Mouse (Mus musculus) brain, embryonic 14.5 days (tissue): ENCODE data around the gene Tekt3. TPM values are rescaled to one million over a fixed set of nuclear protein-coding genes. Genes with fewer than 3 reads are reported as not detected.
A peak's percentile ranks its signal among the peaks of the same experiment; 100 is the strongest.

ENCODE experiments used
- DNase-seq: peaks from one replicate; pipeline ENCODE4 v3.0.0-alpha.2; 2011; ENCODE audit warnings: low read depth
- CTCF ChIP-seq: fragments of 200-500 bp; IDR thresholded peaks from 2 replicates; pipeline ENCODE4 v1.5.1; 2012; ENCODE audit warnings: inconsistent platforms, mild to moderate bottlenecking, moderate library complexity, borderline replicate concordance; ENCODE audit not compliant: insufficient read depth, insufficient read length; ENCODE audit errors: extremely low read depth
- POLR2A ChIP-seq: fragments of 200-500 bp; IDR thresholded peaks from 2 replicates; pipeline ENCODE4 v1.6.1; 2012; ENCODE audit warnings: mild to moderate bottlenecking, inconsistent platforms, borderline replicate concordance; ENCODE audit not compliant: poor library complexity, insufficient read depth, insufficient read length, severe bottlenecking; ENCODE audit errors: extremely low read depth
- polyA plus RNA-seq: library from polyadenylated mRNA; depleted of rRNA; stranded (reverse); fragments of >200 nt; gene quantifications from 2 replicates; pipeline ENCODE4 v1.2.3, GENCODE M21; 2012

The Tekt3 gene
- polyA plus RNA-seq, 1 experiment: not detected

DNA sequence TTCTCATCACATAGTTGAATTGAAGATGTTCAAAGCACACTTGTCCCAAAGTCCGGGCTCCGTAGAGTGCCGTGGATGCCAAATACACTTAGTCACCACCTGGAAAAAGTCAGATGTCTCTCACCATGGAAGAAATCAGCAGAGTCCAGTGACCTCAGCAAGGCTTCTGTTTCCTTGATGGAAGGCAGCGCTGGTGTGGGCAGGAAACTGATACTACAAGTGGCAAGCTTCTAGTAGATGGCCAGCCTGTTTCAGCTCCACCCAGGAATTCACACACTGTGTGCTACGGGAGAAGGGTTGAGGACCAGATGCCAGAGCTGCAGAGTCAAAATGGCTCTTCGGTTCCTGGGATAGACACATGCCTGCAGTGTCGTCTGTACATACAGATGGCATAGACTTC is 58.3 kb downstream of the Tekt3 start:
- DNase-seq: no peak
- TF ChIP-seq CTCF (no peak), POLR2A (no peak)

DNA sequence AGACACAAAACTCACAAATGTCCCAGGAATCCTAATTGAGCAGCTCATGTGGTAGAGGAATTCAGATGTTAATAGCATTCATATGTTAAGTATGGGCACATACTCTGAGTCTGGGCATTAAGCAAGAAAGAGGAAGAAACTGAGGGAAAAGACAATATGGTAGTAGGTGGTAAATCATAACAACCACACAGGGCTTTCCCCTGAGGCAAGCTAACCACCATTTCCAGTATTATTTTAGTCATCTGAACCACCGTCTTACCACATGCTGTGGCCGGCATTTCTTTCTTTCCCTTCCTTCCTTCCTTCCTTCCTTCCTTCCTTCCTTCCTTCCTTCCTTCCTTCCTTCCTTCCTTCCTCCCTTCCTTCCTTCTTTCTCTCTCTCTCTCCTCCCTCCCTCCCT is 60.8 kb downstream of the Tekt3 start:
- no peak for DNase-seq
- TF ChIP-seq POLR2A (no peak), CTCF (no peak)

DNA sequence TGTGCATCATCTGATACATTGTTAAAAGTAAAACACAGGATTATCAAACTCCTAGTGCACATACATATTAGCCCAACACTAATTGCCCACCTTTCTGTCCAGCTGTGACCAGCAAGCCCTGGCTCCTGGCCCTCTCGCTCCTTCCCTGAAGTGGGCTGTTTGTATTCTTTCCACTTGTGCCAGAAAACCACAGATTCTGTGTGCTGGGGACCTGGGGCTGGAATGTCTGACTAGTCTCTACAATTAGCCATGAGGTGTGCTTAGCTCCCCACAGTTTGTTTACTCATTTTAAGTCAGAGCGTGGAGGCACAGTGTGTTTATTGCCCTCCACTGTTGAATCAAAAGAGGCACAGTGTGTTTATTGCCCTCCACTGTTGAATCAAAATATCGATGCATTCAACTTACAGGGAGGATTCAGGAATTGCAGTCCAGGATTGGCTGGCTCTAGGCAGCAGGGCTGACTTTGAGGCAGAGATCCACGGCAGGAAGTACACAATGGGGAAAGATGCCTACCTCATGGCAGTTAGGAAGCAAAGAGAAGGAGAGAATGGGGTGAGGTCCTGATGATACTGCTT is 61.4 kb downstream of the Tekt3 start:
- no peak for DNase-seq
- no peak for TF ChIP-seq POLR2A
- TF ChIP-seq CTCF: no peak

DNA sequence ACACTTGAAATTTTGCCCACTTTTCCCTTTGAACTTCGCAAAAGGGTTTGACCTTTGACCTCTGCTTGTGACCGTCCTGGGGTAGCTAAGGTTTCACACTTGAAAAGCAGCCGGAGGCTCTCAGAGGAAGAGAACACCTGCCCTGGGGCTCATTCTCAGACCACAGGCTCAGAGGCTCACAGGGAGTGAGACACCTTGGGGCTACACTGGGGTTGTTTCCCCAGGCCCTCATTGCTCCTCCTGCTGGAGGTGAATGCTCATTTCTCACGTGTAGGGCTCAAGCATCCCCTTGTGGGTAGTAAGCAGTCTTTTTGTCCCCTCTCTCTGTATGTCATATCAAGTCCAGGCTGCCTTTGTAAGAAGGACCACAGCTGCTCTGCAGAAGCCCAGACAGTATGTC is 62.9 kb downstream of the Tekt3 start:
- no peak for DNase-seq
- no peak for TF ChIP-seq POLR2A
- TF ChIP-seq CTCF: 0 out of 2 replicates have a peak, but pooled peaks have one; percentile 8

DNA sequence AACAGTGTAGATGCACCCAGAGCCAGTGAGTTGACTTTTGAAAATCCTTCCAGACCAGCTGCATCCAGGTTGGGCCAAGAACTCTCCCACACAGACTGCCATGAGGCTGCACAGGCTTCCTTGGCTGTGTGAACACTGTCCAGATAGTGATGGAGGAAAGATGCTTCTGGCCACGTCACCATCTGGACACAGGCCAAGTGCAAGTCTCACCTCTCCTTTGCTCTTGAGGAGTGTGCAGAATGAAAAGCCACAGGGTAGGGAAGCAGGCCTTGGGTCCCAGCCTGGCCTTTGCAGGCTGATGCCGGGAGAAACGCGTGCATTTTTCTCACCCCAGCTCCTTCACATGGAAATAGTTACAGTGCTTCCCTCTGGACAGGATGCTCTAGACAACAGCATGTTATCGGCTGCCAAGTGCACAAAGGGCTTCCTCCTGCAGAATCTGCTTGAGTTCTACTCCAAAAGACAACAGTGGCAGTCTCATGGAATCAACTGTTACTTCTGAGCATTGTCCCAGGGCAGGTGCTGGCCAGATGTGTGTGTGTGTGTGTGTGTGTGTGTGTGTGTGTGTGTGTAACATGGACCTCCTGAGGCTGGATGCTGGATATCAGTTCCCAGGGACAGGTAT is 64.5 kb downstream of the Tekt3 start:
- no peak for DNase-seq
- TF ChIP-seq POLR2A (no peak), CTCF (no peak)

DNA sequence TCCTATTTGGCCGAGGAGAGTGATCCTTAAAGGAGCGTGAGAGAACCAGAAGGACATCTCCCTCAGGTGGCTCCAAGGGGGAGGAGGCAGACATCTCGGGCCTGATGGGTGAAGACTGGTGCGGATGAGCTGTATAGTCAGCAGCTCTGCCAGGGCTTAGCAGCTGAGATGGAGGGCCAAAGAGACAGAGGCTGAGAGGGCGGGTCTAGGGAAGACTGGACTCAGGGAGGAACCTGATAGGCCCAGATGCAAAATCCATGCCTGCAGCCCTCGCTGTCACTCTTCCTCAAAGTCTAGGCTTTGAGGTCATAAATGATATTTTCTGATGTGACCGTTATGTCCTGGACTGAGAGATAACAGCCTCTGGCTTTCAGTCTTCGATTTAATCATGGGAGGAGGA is 65.5 kb downstream of the Tekt3 start:
- no peak for DNase-seq

DNA sequence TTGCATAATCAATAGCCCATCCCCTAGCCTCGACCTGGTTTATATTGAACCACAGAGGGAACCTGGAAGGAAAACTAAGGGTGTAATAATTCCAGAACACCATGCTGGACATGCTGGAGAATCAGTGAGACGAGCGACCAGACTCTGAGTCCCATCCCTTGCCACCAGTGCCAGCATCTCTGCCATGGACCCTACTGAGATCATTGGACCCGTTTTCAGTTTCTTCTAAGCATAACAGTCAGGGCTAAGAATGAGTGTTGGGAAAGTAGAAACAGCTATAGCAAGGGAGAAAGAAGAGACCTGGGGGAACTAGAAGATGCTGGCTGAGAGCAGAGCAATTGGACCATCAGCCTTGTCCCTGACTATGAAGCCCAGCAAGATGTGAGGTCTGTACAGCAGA is 66.1 kb downstream of the Tekt3 start:
- DNase-seq: no peak
- TF ChIP-seq POLR2A (no peak), CTCF (no peak)

More for the DNA sequence above, 65.5 kb downstream of the Tekt3 start:
- TF ChIP-seq CTCF (no peak), POLR2A (no peak)

DNA sequence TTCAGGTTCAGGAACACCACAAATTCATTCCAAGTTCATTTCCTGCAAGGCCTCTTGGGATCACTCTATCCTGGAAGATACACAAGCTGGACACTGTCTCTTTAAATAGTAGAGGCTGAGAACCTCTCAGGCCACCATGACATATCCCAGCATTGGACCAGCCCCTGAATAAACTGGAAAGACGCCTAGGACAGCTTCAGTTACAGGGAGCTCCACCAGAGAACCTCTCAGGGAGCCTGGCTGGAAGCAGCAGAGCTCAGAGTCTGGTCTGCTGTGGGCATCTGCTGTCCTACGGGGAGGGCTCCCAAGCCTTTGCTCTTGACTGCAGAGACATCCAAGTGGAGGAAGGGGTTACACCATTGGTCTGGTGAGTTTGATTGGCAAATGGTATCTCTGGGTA is 67.3 kb downstream of the Tekt3 start, which contains the start of gene Pmp22:
Gene Pmp22, plus strand, starts transcription at position 199 of the 400 bp plus-strand sequence.
- no peak for DNase-seq
- TF ChIP-seq POLR2A (no peak), CTCF (no peak)

DNA sequence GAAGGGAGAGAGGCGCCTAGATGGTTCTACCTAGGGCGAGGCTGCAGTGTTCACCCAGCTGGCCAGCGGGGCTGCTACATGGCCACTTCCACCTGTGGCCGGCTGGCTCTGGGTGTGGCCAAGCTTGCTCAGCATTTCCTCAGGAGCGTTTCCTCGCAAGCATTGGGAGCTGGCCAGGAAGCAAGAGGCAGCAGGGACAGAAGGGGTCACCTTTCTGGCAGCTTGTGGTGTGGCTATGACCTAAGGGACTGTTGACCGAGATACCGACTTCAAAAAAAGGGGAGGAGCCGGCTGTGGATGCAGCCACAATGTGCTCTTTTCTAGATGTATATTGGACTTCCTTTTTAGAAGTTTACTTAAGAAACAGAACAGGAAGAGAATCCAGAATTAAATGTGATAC is 67.9 kb downstream of the Tekt3 start:
- TF ChIP-seq POLR2A (no peak), CTCF (no peak)
- DNase-seq: no peak

DNA sequence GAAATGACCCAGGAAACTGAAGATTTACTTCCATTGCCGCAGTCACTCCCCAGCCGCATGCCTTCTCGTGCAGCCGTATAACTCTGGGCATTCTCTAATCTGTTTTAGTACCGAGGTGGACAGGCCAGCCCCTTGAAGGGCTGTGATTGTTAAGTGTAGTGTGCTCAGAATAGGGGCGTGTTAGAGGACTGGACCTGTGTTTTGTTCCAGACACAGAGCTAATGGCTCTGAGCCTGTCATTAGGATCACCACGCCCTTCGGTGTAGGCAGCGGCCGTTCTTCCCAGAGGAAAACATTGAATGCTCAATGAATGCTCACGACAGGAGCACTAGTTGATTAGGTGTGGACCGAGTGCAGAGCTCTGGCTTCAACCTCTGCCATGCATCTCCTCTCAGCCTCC is 68.4 kb downstream of the Tekt3 start:
- TF ChIP-seq POLR2A: no peak
- TF ChIP-seq CTCF: no peak
- DNase-seq: no peak

DNA sequence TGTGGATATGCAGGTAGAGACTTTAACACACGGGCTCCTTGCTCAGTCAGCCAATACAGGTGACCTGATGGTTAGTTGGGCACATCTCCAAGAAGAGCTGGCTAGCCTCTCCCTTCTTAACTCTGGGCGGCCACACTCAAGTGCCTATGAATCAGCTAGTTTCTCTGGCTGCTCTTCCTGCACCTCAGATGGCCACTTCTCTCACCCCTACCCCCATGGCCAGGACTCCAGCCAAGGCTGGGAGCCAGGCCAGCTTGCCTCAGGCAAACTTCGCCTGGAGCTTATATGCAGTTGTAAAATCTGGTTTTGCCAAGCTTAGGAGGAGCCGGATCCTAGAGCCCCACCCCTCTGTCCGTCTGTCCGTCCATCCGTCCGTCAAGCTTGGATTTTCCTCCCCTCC is 69.0 kb downstream of the Tekt3 start:
- no peak for TF ChIP-seq CTCF
- no peak for TF ChIP-seq POLR2A
- peak; percentile 61 for DNase-seq
